Mouse (Mus musculus): ENCODE data around the gene Ago1. TPM values are rescaled to one million over a fixed set of nuclear protein-coding genes. Genes with fewer than 3 reads are reported as not detected.
A peak's percentile ranks its signal among the peaks of the same experiment; 100 is the strongest.

Gene Ago1
- total RNA-seq (2021) = 10 to 100 TPM; 47.2 to 52.2 TPM
- long read RNA-seq, experiment 1, partial matches to known transcripts = 1 of 2 reads
- long read RNA-seq, experiment 1, other reads (novel, unspliced or antisense) = 1 of 2 reads
- long read RNA-seq, experiment 2, partial matches to known transcripts = 0 of 5 reads
- long read RNA-seq, experiment 2, other reads (novel, unspliced or antisense) = 5 of 5 reads

- Histone ChIP-seq H3K27ac (peak within 1 kb of the TSS; percentile 95), H3K4me3 (peak within 1 kb of the TSS; percentile 88)
- TF ChIP-seq CTCF (IDR thresholded peaks at IDR 0.05) = peak; percentile 99
- DNase-seq (ENCODE audit: extremely low spot score in 1 of 2, low spot score in 2 of 2) = peak; percentile 95 to 97
- intact Hi-C loops (cut with DNase I) = loop anchor here (1.0 to 2.0 kb wide), 2 partner anchors 39 to 64 kb away; partner anchors contain the start of genes Ago3 and Ago4
Measured at GRCm38 (mm10) chr4:126468285-126468901, at the start of gene Ago1. Gene Ago1 (minus strand): TSS chr4:126468583.

GRCm38 (mm10) chr4:126512308-126513066 is 44.1 kb upstream of the Ago1 start:
- DNase-seq (ENCODE audit: extremely low spot score in 1 of 2, low spot score in 2 of 2) = no peak
- intact Hi-C loops (cut with DNase I) = no loop called here
- no peak overlapping the region for H3K4me3 ChIP-seq
- TF ChIP-seq CTCF (IDR thresholded peaks at IDR 0.05) = no peak
- no peak overlapping the region for H3K27ac ChIP-seq

DNA sequence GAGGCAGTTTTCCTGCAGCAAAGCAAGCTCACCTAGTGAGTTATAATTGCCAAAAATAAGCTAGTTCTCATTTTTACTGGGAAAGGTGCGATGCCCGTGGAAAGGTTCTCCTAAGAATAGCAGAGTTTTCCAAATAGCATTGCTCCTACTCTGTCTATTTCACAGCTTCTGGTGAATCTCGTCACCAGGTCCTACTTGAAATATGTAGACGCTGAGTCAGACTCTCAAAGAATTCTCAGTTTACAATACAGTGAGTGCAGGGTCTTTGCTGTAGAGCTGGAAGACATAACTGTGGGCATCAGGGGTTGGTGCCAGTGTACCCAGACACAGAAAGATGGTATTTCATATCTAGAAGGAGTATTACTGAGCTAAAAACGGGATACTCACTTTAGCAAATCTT is 42.6 kb upstream of the Ago1 start:
- H3K4me3 ChIP-seq = no peak overlapping the region
- intact Hi-C loops (cut with DNase I) = no loop called here
- no peak overlapping the region for H3K27ac ChIP-seq
- no peak for TF ChIP-seq CTCF (IDR thresholded peaks at IDR 0.05)
- no peak for DNase-seq (ENCODE audit: extremely low spot score in 1 of 2, low spot score in 2 of 2)

DNA sequence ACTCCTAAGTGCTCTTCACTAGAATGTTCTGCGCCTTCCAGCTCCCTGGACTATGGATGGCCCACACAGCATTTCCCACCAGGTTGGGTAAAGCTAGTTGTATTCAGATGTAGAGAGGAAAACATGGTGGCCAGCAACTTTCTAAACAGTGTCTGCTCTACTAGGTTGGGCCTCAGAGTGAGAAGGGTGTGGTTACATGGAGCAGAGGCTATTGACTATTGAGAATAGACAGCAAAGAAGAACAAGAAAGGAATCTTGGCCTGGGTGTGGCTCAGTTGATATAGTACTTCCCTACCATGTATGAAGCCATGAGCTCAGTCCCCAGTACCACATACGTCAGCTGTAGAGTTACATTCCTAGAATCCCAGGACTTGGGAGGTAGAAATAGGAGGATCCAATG is 40.7 kb upstream of the Ago1 start:
- TF ChIP-seq CTCF (IDR thresholded peaks at IDR 0.05) = no peak
- intact Hi-C loops (cut with DNase I) = no loop called here
- Histone ChIP-seq H3K27ac (no peak overlapping the region), H3K4me3 (no peak overlapping the region)
- DNase-seq (ENCODE audit: extremely low spot score in 1 of 2, low spot score in 2 of 2) = no peak

GRCm38 (mm10) chr4:126508110-126508899 is 39.9 kb upstream of the Ago1 start:
- TF ChIP-seq CTCF (IDR thresholded peaks at IDR 0.05) = no peak
- no peak overlapping the region for H3K4me3 ChIP-seq
- no peak overlapping the region for H3K27ac ChIP-seq
- DNase-seq (ENCODE audit: extremely low spot score in 1 of 2, low spot score in 2 of 2) = no peak
- intact Hi-C loops (cut with DNase I) = no loop called here

GRCm38 (mm10) chr4:126502977-126503309 is 34.6 kb upstream of the Ago1 start:
- no peak overlapping the region for H3K27ac ChIP-seq
- no peak for TF ChIP-seq CTCF (IDR thresholded peaks at IDR 0.05)

DNA sequence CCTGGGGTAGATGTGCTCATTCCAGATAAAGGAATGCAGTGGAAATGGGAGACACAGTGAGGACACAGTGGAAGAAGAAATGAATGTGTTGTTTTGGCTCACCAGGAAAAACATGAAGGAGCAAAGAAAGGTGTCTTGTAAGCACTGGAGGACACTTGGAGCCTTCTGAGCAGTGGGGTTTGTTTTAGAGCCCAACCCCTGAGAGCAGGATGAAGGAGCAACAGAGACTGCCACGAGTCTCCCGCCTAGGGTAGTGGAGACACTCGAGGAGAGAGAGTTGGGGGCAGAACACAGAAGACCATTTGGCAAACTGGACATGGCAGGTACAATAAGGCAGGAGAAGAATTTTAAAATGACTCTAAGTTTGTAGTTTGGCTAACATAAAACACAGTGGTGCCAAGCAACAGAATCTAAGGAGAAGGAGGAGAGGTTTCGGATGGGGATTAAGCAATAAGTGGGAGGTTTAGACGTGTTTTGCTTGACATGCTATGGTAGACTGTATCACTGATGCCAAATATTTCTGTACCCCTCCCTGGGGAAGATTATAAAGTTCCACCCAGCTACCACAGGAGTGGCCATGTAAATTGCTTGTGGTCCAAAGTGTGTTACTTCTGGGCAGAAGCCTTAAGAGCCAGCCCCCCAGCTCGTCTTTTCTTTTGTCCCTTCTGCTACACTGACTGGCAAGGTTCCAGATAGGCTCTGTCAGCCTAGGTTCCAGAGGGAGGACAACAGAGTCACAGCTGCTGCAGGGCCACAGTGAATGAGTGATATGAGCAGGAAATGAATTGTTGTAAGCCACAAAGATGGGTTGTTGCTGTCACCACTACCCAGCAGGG is 34.0 kb upstream of the Ago1 start:
- H3K27ac ChIP-seq = no peak overlapping the region

More at GRCm38 (mm10) chr4:126502977-126503309, 34.6 kb upstream of the Ago1 start:
- DNase-seq (ENCODE audit: extremely low spot score in 1 of 2, low spot score in 2 of 2) = no peak
- intact Hi-C loops (cut with DNase I) = no loop called here
- H3K4me3 ChIP-seq = no peak overlapping the region

GRCm38 (mm10) chr4:126498601-126499000 is 30.2 kb upstream of the Ago1 start:
- H3K4me3 ChIP-seq = no peak overlapping the region
- intact Hi-C loops (cut with DNase I) = no loop called here
- H3K27ac ChIP-seq = no peak overlapping the region
- no peak for DNase-seq (ENCODE audit: extremely low spot score in 1 of 2, low spot score in 2 of 2)
- TF ChIP-seq CTCF (IDR thresholded peaks at IDR 0.05) = no peak

More for the DNA sequence above, 34.0 kb upstream of the Ago1 start:
- no peak overlapping the region for H3K4me3 ChIP-seq
- no peak for DNase-seq (ENCODE audit: extremely low spot score in 1 of 2, low spot score in 2 of 2)
- no peak for TF ChIP-seq CTCF (IDR thresholded peaks at IDR 0.05)
- intact Hi-C loops (cut with DNase I) = no loop called here

GRCm38 (mm10) chr4:126496963-126497362 is 28.6 kb upstream of the Ago1 start:
- H3K27ac ChIP-seq = no peak overlapping the region
- DNase-seq (ENCODE audit: extremely low spot score in 1 of 2, low spot score in 2 of 2) = no peak
- TF ChIP-seq CTCF (IDR thresholded peaks at IDR 0.05) = no peak
- intact Hi-C loops (cut with DNase I) = no loop called here
- H3K4me3 ChIP-seq = no peak overlapping the region

DNA sequence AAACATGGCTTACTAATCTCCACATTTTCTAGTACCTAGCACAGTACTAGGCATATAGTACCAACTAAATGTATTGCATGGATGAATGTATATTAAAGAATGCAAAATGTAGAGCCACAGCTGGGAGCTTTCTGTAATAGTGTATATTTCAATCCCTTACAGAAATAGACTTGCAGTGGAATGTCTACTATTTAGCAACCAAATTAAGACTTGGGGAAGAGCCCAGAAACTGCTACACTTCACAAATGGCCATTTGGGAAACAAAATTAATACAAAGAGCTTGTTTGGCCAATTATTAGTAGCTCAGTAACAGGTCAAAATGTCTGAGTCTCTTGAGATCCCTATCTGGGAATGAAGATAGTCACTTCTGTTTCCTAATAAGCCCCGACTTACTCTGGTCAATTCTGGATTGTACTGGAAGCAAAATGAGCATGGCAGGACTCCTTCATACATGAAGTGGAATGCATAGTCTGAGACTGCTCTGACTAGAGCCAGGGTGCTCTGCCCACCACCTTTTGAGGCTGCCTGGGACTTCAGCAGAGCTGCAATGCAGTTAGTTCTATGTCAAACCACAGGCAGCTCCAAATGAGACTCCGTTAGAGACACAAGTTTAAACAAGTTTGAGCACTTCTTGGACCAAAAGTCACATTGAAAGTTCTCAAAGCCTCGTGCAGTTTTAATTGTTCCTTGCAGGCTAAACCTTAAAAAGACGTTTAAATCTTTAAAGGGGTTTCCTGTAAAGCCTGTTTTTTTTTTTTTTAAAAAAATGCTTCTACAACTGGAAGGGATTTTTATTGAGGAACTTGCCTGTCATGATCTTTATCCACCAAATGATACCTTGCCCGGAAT is 27.8 kb upstream of the Ago1 start:
- no peak for TF ChIP-seq CTCF (IDR thresholded peaks at IDR 0.05)
- no peak overlapping the region for H3K4me3 ChIP-seq
- intact Hi-C loops (cut with DNase I) = no loop called here
- H3K27ac ChIP-seq = no peak overlapping the region
- no peak for DNase-seq (ENCODE audit: extremely low spot score in 1 of 2, low spot score in 2 of 2)
